Mouse (Mus musculus): ENCODE data around the gene Ifitm5. TPM values are rescaled to one million over a fixed set of nuclear protein-coding genes. Genes with fewer than 3 reads are reported as not detected.

Ifitm5 gene
- polyA plus RNA-seq, 1 experiment = not detected

DNA sequence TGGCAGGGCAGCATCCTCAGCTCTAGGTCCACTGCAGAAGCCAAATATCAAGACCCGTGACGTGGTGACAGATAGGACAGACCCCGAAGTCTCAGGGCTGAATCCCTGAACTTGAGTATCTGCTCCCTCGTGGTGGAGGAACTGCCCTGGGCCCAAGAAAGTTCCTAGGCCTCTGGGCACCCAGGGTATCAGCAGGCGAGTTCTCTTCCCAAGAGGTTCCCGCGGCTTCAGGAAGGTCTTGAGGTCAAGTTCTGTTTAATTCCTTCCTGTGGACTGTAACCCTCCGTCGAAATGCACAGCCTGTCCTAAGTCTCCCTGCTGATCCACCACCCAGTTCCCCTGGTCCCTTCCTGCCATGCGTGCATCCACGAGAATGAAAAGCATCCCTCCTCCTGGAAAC is 3.0 kb upstream of the Ifitm5 start:
- Histone ChIP-seq H3K9me3 (no peaks in the 10 kb centered on the region), H3K4me3 (replicated peaks) (peak overlapping the region; percentile 84), H3K4me1 (peaks cover 97% of the 10 kb centered on the region), H3K27me3 (replicated peaks) (no peaks in the 10 kb centered on the region), H3K36me3 (replicated peaks; ENCODE audit: low read length) (peaks cover 63% of the 10 kb centered on the region)
- TF ChIP-seq GATA1 (IDR thresholded peaks at IDR 0.05; ENCODE audit: borderline replicate concordance, low read length) (no peak), FLI1 (IDR thresholded peaks at IDR 0.05; ENCODE audit: low read length) (no peak)

DNA sequence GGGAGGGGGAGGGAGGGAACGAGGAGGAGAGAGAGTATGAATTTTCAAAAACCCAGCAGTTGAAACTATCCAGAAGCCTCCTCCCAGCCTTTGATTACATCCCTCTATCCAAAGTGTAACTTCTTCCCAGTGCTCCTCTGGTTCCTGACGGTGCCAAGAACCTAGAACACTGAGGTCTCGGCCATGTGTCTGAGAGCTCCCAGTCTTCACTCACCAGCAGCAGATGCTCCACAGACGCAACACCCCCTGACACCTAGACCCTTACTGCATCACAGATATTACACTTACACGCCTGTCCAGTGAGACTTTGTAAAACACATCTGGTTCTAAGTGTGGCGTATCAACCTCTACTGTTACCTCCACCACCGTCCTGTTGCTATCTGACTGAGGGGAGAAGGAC is 2.4 kb upstream of the Ifitm5 start:
- Histone ChIP-seq H3K9me3 (no peaks in the 10 kb centered on the region), H3K4me1 (peaks cover 99% of the 10 kb centered on the region), H3K27me3 (replicated peaks) (no peaks in the 10 kb centered on the region), H3K4me3 (replicated peaks) (peak overlapping the region; percentile 64), H3K36me3 (replicated peaks; ENCODE audit: low read length) (peaks cover 70% of the 10 kb centered on the region)
- TF ChIP-seq GATA1 (IDR thresholded peaks at IDR 0.05; ENCODE audit: borderline replicate concordance, low read length) (no peak), FLI1 (IDR thresholded peaks at IDR 0.05; ENCODE audit: low read length) (no peak)

DNA sequence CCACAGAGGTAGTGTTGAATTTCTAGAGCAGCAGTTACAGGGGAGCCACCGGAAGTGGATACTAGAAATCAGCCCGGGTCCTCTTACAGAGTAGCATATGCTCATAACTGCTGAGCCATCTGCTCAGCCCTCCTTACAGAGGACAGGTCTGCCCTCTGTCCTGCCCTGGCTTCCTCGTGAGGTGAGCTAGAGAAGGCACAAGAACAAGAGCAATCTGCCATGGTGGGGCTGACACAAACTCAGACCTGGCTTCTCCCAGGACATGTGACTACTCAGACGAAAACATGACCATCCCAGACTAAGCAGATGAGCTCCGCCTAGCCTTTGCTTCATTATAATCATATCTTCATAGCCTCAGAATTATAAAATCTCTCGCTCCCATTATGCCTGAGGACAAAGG is 1.7 kb upstream of the Ifitm5 start:
- Histone ChIP-seq H3K4me3 (replicated peaks) (no peak overlapping the region), H3K4me1 (peaks cover 99% of the 10 kb centered on the region), H3K36me3 (replicated peaks; ENCODE audit: low read length) (peaks cover 77% of the 10 kb centered on the region), H3K27me3 (replicated peaks) (no peaks in the 10 kb centered on the region), H3K9me3 (no peaks in the 10 kb centered on the region)
- TF ChIP-seq FLI1 (IDR thresholded peaks at IDR 0.05; ENCODE audit: low read length) (no peak), GATA1 (IDR thresholded peaks at IDR 0.05; ENCODE audit: borderline replicate concordance, low read length) (no peak)

DNA sequence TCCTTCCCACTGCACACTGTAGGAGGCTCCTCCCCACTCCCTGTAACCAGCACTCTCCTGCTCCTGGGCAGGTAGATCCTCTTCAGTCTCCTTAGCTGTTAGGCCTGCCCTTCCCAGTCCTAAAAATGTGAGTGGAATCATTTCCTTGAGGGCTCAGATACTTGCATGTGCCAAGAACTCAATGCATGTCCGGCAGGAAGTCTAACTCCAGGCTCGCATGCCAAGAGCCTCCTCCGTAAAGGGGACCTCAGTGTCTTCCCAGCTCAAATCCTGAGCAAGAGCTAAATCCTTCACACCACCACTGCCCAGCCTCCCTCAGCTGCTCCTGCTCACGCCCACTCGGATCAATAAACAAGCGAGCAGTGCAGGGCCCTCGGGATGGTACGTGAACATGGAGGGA is 960 bp upstream of the Ifitm5 start:
- no peak for TF ChIP-seq FLI1 (IDR thresholded peaks at IDR 0.05; ENCODE audit: low read length)
- Histone ChIP-seq H3K4me3 (replicated peaks) (peak overlapping the region; percentile 19), H3K9me3 (no peaks in the 10 kb centered on the region), H3K4me1 (peaks cover 99% of the 10 kb centered on the region), H3K27me3 (replicated peaks) (no peaks in the 10 kb centered on the region), H3K36me3 (replicated peaks; ENCODE audit: low read length) (peaks cover 84% of the 10 kb centered on the region)

DNA sequence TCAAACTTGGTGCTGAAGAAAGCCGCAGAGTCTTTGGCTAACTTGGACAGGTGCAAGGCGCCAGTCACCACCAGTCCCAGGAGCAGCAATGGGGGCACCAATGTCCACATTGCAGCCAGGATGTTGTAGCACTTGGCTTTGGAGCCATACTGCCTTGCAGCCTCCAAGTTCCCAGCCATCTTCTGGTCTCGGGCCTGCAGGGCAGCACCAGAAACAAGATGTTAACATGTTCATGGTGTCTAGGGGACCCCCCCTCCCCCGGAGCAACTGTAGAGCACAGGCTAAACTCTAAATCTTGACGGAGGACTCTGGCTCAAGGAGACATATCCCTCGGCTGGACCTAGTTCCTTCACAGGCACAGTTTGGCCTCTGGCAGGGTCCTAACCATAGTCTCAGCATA is 836 bp downstream of the Ifitm5 start:
- peaks cover 100% of the 10 kb centered on the region for H3K4me1 ChIP-seq
- no peaks in the 10 kb centered on the region for H3K9me3 ChIP-seq
- TF ChIP-seq GATA1 (IDR thresholded peaks at IDR 0.05; ENCODE audit: borderline replicate concordance, low read length) (no peak), FLI1 (IDR thresholded peaks at IDR 0.05; ENCODE audit: low read length) (no peak)
- no peak overlapping the region for H3K4me3 ChIP-seq (replicated peaks)
- H3K36me3 ChIP-seq (replicated peaks; ENCODE audit: low read length) = peaks cover 100% of the 10 kb centered on the region
- H3K27me3 ChIP-seq (replicated peaks) = no peaks in the 10 kb centered on the region

DNA sequence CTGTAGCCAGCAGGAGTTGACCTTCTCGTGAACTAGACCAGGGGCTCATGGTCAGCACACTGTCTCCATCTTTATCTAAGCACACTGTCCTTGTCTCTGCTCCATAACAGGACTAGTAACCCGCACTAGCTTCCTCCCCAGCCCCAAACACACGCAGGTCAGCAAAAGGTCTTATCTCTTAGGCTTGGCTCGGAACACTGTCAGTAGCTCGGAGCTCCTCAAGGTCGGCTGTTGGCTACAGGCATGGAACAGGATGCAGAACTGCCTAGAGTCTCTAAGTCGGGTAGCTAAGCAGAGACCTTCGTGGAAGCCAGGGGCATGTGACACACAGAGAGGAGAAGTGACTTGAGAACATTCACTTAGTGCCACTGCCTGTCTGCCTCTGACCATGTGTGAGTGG is 1.9 kb downstream of the Ifitm5 start:
- H3K4me3 ChIP-seq (replicated peaks) = peak overlapping the region; percentile 48
- no peak for TF ChIP-seq GATA1 (IDR thresholded peaks at IDR 0.05; ENCODE audit: borderline replicate concordance, low read length)
- no peak for TF ChIP-seq FLI1 (IDR thresholded peaks at IDR 0.05; ENCODE audit: low read length)
- H3K4me1 ChIP-seq = peaks cover 100% of the 10 kb centered on the region
- H3K27me3 ChIP-seq (replicated peaks) = no peaks in the 10 kb centered on the region
- no peaks in the 10 kb centered on the region for H3K9me3 ChIP-seq
- peaks cover 100% of the 10 kb centered on the region for H3K36me3 ChIP-seq (replicated peaks; ENCODE audit: low read length)

DNA sequence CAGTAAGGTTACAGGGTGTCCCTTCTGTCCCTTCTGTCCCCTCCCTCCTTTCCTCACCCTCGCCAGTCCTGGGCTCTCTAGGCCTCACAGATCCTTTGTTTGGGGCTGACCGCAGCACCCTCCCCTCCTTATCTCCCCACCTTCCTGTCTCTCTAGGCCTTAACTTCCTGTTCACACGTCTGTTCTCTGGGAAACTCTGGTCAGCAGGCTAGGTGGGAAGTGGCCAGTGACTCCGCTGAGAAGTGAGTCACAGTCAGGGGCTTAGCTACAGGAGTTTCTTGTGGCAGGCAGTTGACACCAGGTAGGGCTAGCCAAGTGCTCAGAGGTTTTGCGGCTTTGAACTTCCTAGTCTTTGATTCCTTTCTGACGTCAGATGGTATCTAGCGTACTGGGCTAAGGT is 3.1 kb downstream of the Ifitm5 start:
- Histone ChIP-seq H3K9me3 (no peaks in the 10 kb centered on the region), H3K36me3 (replicated peaks; ENCODE audit: low read length) (peaks cover 93% of the 10 kb centered on the region), H3K27me3 (replicated peaks) (no peaks in the 10 kb centered on the region), H3K4me3 (replicated peaks) (peak overlapping the region; percentile 84), H3K4me1 (peaks cover 100% of the 10 kb centered on the region)
- TF ChIP-seq GATA1 (IDR thresholded peaks at IDR 0.05; ENCODE audit: borderline replicate concordance, low read length) = peak; percentile 93
- TF ChIP-seq FLI1 (IDR thresholded peaks at IDR 0.05; ENCODE audit: low read length) = 0 out of 2 replicates have a peak, but pooled peaks have one; percentile 15

DNA sequence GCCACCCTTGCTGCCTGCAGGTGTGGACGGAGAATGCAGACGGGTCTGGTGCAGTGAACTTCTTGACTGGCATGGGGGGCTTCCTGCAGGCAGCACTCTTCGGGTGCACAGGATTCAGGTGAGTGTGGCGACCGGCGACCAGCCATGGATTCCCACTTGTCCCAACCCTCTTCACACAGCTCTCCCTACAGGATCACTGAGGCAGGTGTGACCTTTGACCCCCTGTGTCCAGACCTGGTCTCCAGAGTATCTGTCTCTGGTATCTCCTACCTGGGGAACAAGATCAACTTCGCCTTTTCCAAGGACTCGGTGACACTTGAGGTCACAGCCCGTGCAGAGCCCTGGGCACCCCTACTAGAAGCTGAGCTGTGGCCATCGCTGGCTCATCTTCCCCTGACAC is 3.8 kb downstream of the Ifitm5 start:
- Histone ChIP-seq H3K36me3 (replicated peaks; ENCODE audit: low read length) (peaks cover 86% of the 10 kb centered on the region), H3K9me3 (no peaks in the 10 kb centered on the region), H3K4me1 (peaks cover 97% of the 10 kb centered on the region), H3K4me3 (replicated peaks) (peak overlapping the region; percentile 16), H3K27me3 (replicated peaks) (no peaks in the 10 kb centered on the region)
- TF ChIP-seq FLI1 (IDR thresholded peaks at IDR 0.05; ENCODE audit: low read length) (no peak), GATA1 (IDR thresholded peaks at IDR 0.05; ENCODE audit: borderline replicate concordance, low read length) (no peak)

DNA sequence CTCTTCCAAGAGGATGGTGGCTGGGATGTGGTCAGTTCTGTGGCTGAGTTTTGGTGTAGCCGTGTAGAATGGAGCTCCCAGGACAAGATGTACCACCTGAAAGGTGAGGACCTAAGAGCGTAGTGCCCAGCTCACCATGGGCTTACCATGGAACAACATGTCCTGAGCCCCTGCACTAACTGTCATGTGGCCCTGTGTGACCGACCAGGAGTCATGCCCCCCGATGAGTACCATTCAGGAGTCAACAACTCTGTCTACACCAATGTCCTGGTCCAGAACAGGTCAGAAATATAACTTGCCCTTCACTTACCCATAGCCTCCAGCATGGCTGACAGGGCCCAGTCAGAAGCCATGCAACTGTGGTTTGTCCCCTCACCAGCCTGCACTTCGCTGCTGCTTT is 4.8 kb downstream of the Ifitm5 start:
- TF ChIP-seq GATA1 (IDR thresholded peaks at IDR 0.05; ENCODE audit: borderline replicate concordance, low read length) (no peak), FLI1 (IDR thresholded peaks at IDR 0.05; ENCODE audit: low read length) (no peak)
- H3K36me3 ChIP-seq (replicated peaks; ENCODE audit: low read length) = peaks cover 76% of the 10 kb centered on the region
- peaks cover 97% of the 10 kb centered on the region for H3K4me1 ChIP-seq
- no peaks in the 10 kb centered on the region for H3K27me3 ChIP-seq (replicated peaks)
- H3K9me3 ChIP-seq = no peaks in the 10 kb centered on the region
- no peak overlapping the region for H3K4me3 ChIP-seq (replicated peaks)

DNA sequence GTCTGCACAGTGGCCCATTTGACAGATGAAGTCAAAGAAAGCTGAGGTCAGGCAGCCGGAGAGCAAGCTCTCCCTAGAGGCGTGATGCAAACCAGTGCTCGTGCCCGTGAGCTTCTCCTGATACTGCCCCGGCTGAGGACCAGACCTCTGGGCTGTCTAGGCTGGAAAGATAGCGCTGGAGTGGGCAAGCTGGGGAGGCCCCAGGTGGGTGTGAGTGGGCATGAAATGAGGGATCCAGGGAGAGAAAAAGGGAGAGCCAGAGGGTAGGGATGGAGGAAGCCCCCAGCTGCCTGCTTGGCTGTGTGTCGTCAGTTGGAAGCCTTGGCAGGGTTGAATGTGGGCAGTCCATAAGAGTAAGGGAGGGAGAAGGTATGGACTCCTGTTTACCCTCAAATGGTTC is 5.9 kb downstream of the Ifitm5 start:
- Histone ChIP-seq H3K4me1 (peaks cover 97% of the 10 kb centered on the region), H3K27me3 (replicated peaks) (no peaks in the 10 kb centered on the region), H3K4me3 (replicated peaks) (no peak overlapping the region), H3K36me3 (replicated peaks; ENCODE audit: low read length) (peaks cover 66% of the 10 kb centered on the region), H3K9me3 (no peaks in the 10 kb centered on the region)
- TF ChIP-seq FLI1 (IDR thresholded peaks at IDR 0.05; ENCODE audit: low read length) (no peak), GATA1 (IDR thresholded peaks at IDR 0.05; ENCODE audit: borderline replicate concordance, low read length) (no peak)

DNA sequence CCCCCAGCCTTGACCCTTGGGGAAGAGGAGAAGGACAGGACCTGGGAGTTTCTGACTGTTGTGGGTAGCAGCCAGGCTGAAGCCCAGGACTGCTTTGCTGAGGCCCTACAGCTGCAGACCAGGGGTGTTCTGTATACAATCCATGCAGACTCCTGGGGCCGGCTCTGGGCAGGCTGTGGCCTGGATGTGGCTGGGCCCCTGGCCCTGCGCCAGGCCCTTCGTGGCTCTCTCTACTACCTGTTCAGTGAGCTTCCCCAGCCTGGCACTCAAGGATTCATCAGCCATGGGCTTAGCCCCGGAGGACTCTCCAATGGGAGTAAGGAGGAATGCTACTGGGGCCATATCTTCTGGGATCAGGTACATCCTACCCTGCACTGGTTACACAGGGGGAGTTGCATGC is 6.7 kb downstream of the Ifitm5 start:
- TF ChIP-seq GATA1 (IDR thresholded peaks at IDR 0.05; ENCODE audit: borderline replicate concordance, low read length) (no peak), FLI1 (IDR thresholded peaks at IDR 0.05; ENCODE audit: low read length) (no peak)
- H3K27me3 ChIP-seq (replicated peaks) = no peaks in the 10 kb centered on the region
- H3K36me3 ChIP-seq (replicated peaks; ENCODE audit: low read length) = peaks cover 57% of the 10 kb centered on the region
- no peaks in the 10 kb centered on the region for H3K9me3 ChIP-seq
- H3K4me1 ChIP-seq = peaks cover 96% of the 10 kb centered on the region
- peak overlapping the region; percentile 5 for H3K4me3 ChIP-seq (replicated peaks)

All from megakaryocyte, embryonic 14.5 days (primary cell).